In the genomic region with DNA sequence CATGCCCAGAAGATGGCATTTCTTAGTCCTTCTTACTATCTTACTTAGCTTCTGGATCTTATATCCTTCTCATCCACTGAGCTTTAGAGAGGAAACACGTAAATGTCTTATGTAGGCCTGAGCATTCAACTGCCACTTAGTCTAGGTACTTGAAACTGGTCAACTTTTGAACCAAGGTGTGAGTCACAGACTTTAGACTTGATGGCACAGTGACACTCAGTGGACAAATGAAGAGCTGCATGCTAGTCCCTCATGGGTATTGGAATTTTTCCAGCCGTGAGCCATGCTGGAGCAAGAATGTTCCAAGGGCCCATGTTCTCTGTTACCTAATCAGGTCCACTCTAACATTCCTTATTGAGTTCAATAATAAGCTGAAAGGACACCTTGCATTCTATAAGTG, we compare ENCODE assay signal across 9 mouse cellular contexts. TPM values are rescaled to one million over a fixed set of nuclear protein-coding genes. Genes with fewer than 3 reads are reported as not detected.
DNase-seq lines count a peak whose midpoint lies in the region; TF ChIP-seq lines count a peak whose summit lies in the region.
"Had no signal": no experiment of that assay in that cellular context is flagged by ENCODE, and none has a peak within 500 bp of the region (broad histone marks: within the 10 kb centered on the region; RNA-seq: fewer than 3 reads in every experiment).

No protein-coding gene starts in this region.

- peaks cover 33% of the 10 kb centered on the region for H3K4me1 ChIP-seq in E14TG2a.4 (replicated peaks; ENCODE audit: low read depth, low read length)

- H3K9me3 ChIP-seq in E14TG2a.4 (ENCODE audit: low read length), result no peaks in the 10 kb centered on the region
- H3K9me3 ChIP-seq: lung, embryonic 15.5 days had no signal

- no peak overlapping the region for H3K4me3 ChIP-seq in E14TG2a.4 (replicated peaks; ENCODE audit: low read length)
- H3K4me3 ChIP-seq: lung, embryonic 15.5 days had no signal

- TF ChIP-seq CTCF in E14TG2a.4 (conservative IDR thresholded peaks at IDR 0.05; ENCODE audit: low read length), result peak; percentile 93

- H3K36me3 ChIP-seq in E14TG2a.4 (ENCODE audit: insufficient read depth, low read length), result no peaks in the 10 kb centered on the region
- H3K36me3 ChIP-seq: lung, embryonic 15.5 days had no signal

- peak; percentile 76 for DNase-seq in layer of hippocampus, adult 11-12 months (ENCODE audit: low spot score)
- no peak for DNase-seq in layer of hippocampus, adult 9-11 months
- DNase-seq in adrenal gland, postnatal 36 days, result peak; percentile 69 to 75
- DNase-seq in gastrocnemius, postnatal 25 days, result peak; percentile 41
- peak; percentile 75 to 84 for DNase-seq in kidney, postnatal 36 days
- peak; percentile 87 for DNase-seq in lung, postnatal 25 days (ENCODE audit: low spot score)
- DNase-seq in c-Kit-positive CD71-positive TER-119-positive erythroid progenitor cells, embryonic 14.5 days (ENCODE audit: low spot score), result no peak

- H3K27me3 ChIP-seq in E14TG2a.4 (ENCODE audit: insufficient read depth, low read length), result peaks cover 9% of the 10 kb centered on the region; the same call in 1 of the 2 replicates
- H3K27me3 ChIP-seq: lung, embryonic 15.5 days had no signal

RNA-seq across cellular contexts. Expression of a gene that starts 13.0 kb away (rescaled TPM):
- total RNA-seq in adrenal gland, postnatal 36 days (2021), result 100 to 1,000 TPM; 200 to 209 TPM
- 10 to 100 TPM; 68.2 to 84.8 TPM for total RNA-seq in gastrocnemius, postnatal 25 days (2021)

RNA-seq across cellular contexts. Expression of a gene that starts 49.0 kb away (rescaled TPM):
- 10 to 100 TPM; 31.9 to 36.0 TPM for total RNA-seq in adrenal gland, postnatal 36 days (2021)
- total RNA-seq in gastrocnemius, postnatal 25 days (2021), result 10 to 100 TPM in 1 of 2 experiments, 1 to 10 TPM in 1; 9.1 to 10.3 TPM

Comparison
In these comparisons a context has a peak if more than half of its experiments do, and no peak if none do; other contexts are left out.
1. DNase-seq: peak in layer of hippocampus, adult 11-12 months (single experiment), adrenal gland, postnatal 36 days (2 of 2), gastrocnemius, postnatal 25 days (single experiment), kidney, postnatal 36 days (2 of 2) and lung, postnatal 25 days (single experiment); none in layer of hippocampus, adult 9-11 months (single experiment) and c-Kit-positive CD71-positive TER-119-positive erythroid progenitor cells, embryonic 14.5 days (single experiment).